Mouse (Mus musculus) midbrain, embryonic 11.5 days (tissue): ENCODE measurements around the gene Fam171a1. TPM values are rescaled to one million over a fixed set of nuclear protein-coding genes. Genes with fewer than 3 reads are reported as not detected.
A peak's percentile ranks its signal among the peaks of the same experiment; 100 is the strongest.

Experiments used
- ATAC-seq: fragments of 200-750 bp; cut with Nextera tagmentation; 2 replicates; pipeline ENCODE4 v1.8.0; 2017; ENCODE audit warnings: moderate TSS enrichment, moderate library complexity; ENCODE audit not compliant: low FRiP score
- DNase-seq: peaks from one replicate; pipeline ENCODE4 v3.0.0; 2015; ENCODE audit warnings: low spot score; ENCODE audit errors: missing footprints
- H3K27ac ChIP-seq: fragments of 300-500 bp; sonication (generic); 2 replicates; pipeline ENCODE4 v1.5.1; 2014; ENCODE audit warnings: low read depth, low read length
- H3K27me3 ChIP-seq: fragments of 300-500 bp; sonication (generic); 2 replicates; pipeline ENCODE4 v1.6.1; 2014; ENCODE audit warnings: mild to moderate bottlenecking, low read length, moderate library complexity, mixed read lengths; ENCODE audit not compliant: control insufficient read depth, insufficient read depth
- H3K36me3 ChIP-seq: fragments of 300-500 bp; sonication (generic); 2 replicates; pipeline ENCODE4 v1.6.1; 2014; ENCODE audit warnings: mild to moderate bottlenecking, low read length, moderate library complexity, mixed read lengths; ENCODE audit not compliant: control insufficient read depth, insufficient read depth
- H3K4me1 ChIP-seq: fragments of 300-500 bp; sonication (generic); 2 replicates; pipeline ENCODE4 v1.6.1; 2014; ENCODE audit warnings: low read length; ENCODE audit not compliant: control insufficient read depth, insufficient read depth
- H3K4me2 ChIP-seq: fragments of 300-500 bp; sonication (generic); 2 replicates; pipeline ENCODE4 v1.6.1; 2014; ENCODE audit warnings: mild to moderate bottlenecking, moderate library complexity
- H3K4me3 ChIP-seq: fragments of 300-500 bp; sonication (generic); 2 replicates; pipeline ENCODE4 v1.5.1; 2014; ENCODE audit warnings: low read depth, low read length
- H3K9ac ChIP-seq: fragments of 300-500 bp; sonication (generic); 2 replicates; pipeline ENCODE4 v1.6.1; 2014; ENCODE audit warnings: low read length
- H3K9me3 ChIP-seq: fragments of 300-500 bp; sonication (generic); 2 replicates; pipeline ENCODE4 v1.6.1; 2016; ENCODE audit warnings: low read length; ENCODE audit not compliant: control insufficient read depth
- WGBS: fragments of 180-500 bp; shearing (Covaris S2); extraction: QIAGEN DNeasy Blood & Tissue Kit; methylation state at CpG from one replicate; pipeline ENCODE4 v1.1.7; 2014; 5-methylcytosine and 5-hydroxymethylcytosine counted together
- polyA plus RNA-seq: library from polyadenylated mRNA; unstranded; fragments of >200 nt; fragmentation: Nextera tagmentation; extraction: Ambion mirVana; gene quantifications from 2 replicates; pipeline ENCODE4 v1.2.1, GENCODE M21; 2014

Gene Fam171a1
- polyA plus RNA-seq, 1 experiment from 2014 or later = 45.8 TPM

DNA sequence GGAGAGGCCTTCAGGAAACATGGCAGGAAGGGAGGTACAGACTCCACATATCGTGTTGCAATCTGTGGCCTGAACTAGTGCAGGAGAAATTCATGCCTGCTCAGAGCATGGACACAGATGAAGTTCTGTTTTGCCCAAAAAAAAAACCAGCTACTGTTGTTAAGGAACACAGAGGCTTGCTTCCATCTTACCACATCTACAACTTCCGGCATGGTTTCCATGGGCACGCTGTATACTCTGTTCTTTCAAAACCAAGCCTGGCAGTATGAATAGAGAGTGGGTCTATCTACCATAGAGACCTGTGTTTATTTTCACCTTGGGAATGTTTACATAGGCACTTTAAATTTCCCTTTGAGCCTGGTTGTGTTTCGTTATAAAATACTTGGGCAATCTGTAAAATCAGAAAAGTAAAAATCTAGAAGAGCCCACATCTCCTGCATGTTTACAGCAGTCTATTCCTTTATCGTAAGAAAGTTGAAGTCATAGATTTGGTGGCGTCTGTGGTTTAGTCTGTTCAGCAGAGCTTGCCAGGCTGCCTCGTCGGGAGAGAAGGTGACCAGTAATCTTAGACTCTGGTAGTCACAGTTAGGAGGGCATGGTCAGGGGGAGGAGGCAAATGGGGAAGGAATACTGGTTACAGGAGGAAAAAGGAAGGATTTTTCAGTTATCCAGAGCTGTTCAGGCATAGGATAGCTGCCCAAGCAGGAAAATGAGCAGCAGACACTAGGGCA, 44.8 kb downstream of the Fam171a1 start:
- Histone ChIP-seq H3K36me3 (no peaks in the 10 kb centered on the region), H3K9me3 (no peaks in the 10 kb centered on the region), H3K4me3 (no peak overlapping the region), H3K4me2 (no peak overlapping the region), H3K9ac (no peak overlapping the region), H3K27ac (no peak overlapping the region), H3K27me3 (no peaks in the 10 kb centered on the region), H3K4me1 (no peaks in the 10 kb centered on the region)
- DNase-seq (no peak), ATAC-seq (no peak)
- WGBS = 83% methylated on average over 8 of the region's 8 CpGs

GRCm38 (mm10) chr2:3161578-3161977, 47.6 kb downstream of the Fam171a1 start:
- no peaks in the 10 kb centered on the region for H3K9me3 ChIP-seq
- DNase-seq = no peak
- H3K4me2 ChIP-seq = no peak overlapping the region
- ATAC-seq = no peak
- no peaks in the 10 kb centered on the region for H3K27me3 ChIP-seq
- no peak overlapping the region for H3K4me3 ChIP-seq
- H3K27ac ChIP-seq = no peak overlapping the region
- no peaks in the 10 kb centered on the region for H3K36me3 ChIP-seq
- WGBS = 74% methylated on average over 1 of the region's 1 CpGs
- H3K9ac ChIP-seq = no peak overlapping the region
- 0 out of 2 replicates have a peak, but pooled peaks cover 2% of the 10 kb centered on the region for H3K4me1 ChIP-seq

GRCm38 (mm10) chr2:3163501-3164076, 49.6 kb downstream of the Fam171a1 start:
- no peak overlapping the region for H3K9ac ChIP-seq
- H3K4me3 ChIP-seq = no peak overlapping the region
- H3K27me3 ChIP-seq = no peaks in the 10 kb centered on the region
- DNase-seq (no peak), ATAC-seq (no peak)
- H3K27ac ChIP-seq = no peak overlapping the region
- no peak overlapping the region for H3K4me2 ChIP-seq
- no peaks in the 10 kb centered on the region for H3K36me3 ChIP-seq
- no peaks in the 10 kb centered on the region for H3K9me3 ChIP-seq
- WGBS = 90% methylated on average over 9 of the region's 9 CpGs
- 0 out of 2 replicates have a peak, but pooled peaks cover 2% of the 10 kb centered on the region for H3K4me1 ChIP-seq

GRCm38 (mm10) chr2:3165037-3165600, 51.1 kb downstream of the Fam171a1 start:
- Histone ChIP-seq H3K4me2 (no peak overlapping the region), H3K4me3 (no peak overlapping the region), H3K36me3 (no peaks in the 10 kb centered on the region), H3K27ac (no peak overlapping the region), H3K9me3 (no peaks in the 10 kb centered on the region), H3K4me1 (peaks cover 2% of the 10 kb centered on the region; the same call in 1 of the 2 replicates), H3K9ac (no peak overlapping the region), H3K27me3 (no peaks in the 10 kb centered on the region)
- no peak for ATAC-seq
- no peak for DNase-seq
- WGBS = 79% methylated on average over 8 of the region's 8 CpGs

DNA sequence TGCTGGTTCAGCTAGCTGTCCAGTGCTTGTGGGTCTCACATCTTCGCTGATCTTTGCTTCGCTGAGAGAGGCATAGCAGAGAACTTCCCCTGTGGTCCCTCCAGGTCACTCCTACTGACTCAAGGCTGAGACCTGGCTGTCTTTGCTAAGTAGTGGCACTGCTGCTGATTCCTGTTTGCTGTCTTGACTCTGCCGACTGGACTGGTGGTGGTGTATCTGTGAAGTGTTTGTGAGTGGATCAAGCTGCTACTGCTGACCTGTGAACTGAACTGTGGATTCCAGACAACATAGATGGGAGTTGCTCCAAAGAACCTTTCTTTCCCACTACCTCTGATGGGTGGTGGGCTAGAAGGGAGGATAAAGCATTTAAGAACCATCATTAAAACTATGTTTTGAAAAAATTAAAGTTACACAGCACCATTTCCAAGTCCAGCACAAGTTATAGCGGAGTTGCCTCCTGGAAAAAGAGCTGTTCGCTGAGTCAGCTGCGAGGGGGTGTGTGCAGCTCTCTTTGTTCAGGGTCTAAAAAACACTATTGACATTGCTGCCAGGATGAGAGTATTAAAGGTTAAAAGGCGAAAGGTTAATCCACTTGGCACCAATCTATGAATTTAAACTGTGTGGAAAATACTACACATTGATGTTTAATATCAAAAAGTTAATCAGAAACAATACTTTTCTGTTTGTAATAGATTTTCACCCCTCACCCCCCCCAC, 52.0 kb downstream of the Fam171a1 start:
- H3K9ac ChIP-seq = no peak overlapping the region
- ATAC-seq (peak; percentile 23; the same call in 1 of the 2 replicates), DNase-seq (no peak)
- no peak overlapping the region for H3K4me3 ChIP-seq
- WGBS = 69% methylated on average over 7 of the region's 7 CpGs
- H3K27me3 ChIP-seq = no peaks in the 10 kb centered on the region
- H3K9me3 ChIP-seq = no peaks in the 10 kb centered on the region
- peaks cover 2% of the 10 kb centered on the region; the same call in 1 of the 2 replicates for H3K4me1 ChIP-seq
- no peak overlapping the region for H3K4me2 ChIP-seq
- H3K27ac ChIP-seq = no peak overlapping the region
- H3K36me3 ChIP-seq = no peaks in the 10 kb centered on the region

GRCm38 (mm10) chr2:3168719-3169402, 54.8 kb downstream of the Fam171a1 start:
- no peaks in the 10 kb centered on the region for H3K9me3 ChIP-seq
- peaks cover 2% of the 10 kb centered on the region; the same call in 1 of the 2 replicates for H3K4me1 ChIP-seq
- WGBS = 84% methylated on average over 14 of the region's 14 CpGs
- ATAC-seq = 0 out of 2 replicates have a peak, but pooled peaks have one; percentile 41
- H3K9ac ChIP-seq = no peak overlapping the region
- no peak overlapping the region for H3K4me2 ChIP-seq
- DNase-seq = no peak
- H3K36me3 ChIP-seq = no peaks in the 10 kb centered on the region
- H3K27me3 ChIP-seq = no peaks in the 10 kb centered on the region
- no peak overlapping the region for H3K4me3 ChIP-seq
- no peak overlapping the region for H3K27ac ChIP-seq

DNA sequence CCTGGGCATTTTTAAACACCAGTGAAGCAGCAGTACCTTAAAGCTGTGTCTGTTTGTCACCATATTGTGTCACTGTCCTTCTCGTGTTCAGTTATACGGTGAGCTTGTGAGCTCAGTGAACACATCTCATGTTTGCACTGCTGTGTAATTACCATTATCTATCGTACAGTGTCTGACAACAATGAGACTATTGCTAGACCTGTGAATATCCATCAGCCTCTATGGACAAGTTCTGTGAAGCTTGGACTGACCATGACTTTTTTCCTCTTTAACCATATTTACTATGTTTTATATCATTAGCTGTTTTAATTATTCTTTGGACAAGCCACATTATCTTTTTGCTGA, 55.4 kb downstream of the Fam171a1 start:
- DNase-seq = no peak
- Histone ChIP-seq H3K4me1 (peaks cover 2% of the 10 kb centered on the region; the same call in 1 of the 2 replicates), H3K4me3 (no peak overlapping the region), H3K9ac (no peak overlapping the region), H3K27me3 (no peaks in the 10 kb centered on the region), H3K4me2 (no peak overlapping the region), H3K36me3 (no peaks in the 10 kb centered on the region), H3K27ac (no peak overlapping the region), H3K9me3 (no peaks in the 10 kb centered on the region)
- 87% methylated on average over 3 of the region's 3 CpGs for WGBS
- ATAC-seq = no peak

DNA sequence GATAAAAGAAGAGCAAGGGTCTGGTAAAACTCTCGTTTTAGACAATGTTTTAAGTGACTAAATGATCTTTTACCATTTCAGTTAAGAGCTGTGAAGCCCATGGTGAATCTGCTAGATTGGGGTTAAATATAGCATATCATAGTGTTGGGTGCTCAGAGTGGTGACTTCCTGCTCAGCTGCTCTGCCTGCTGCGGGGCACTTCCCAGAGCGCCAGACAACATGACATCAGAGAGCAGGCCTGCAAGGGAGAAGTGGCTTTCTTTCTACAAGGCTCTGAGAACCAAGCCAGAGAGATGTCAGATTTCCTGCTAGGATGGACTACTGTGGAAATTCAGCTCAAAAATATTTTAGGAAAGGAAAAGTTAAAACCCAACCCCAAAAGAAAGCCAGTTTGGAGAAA, 57.8 kb downstream of the Fam171a1 start:
- H3K4me3 ChIP-seq = no peak overlapping the region
- H3K9ac ChIP-seq = no peak overlapping the region
- DNase-seq (no peak), ATAC-seq (no peak)
- H3K9me3 ChIP-seq = no peaks in the 10 kb centered on the region
- H3K4me2 ChIP-seq = no peak overlapping the region
- WGBS = 81% methylated on average over 3 of the region's 3 CpGs
- no peaks in the 10 kb centered on the region for H3K36me3 ChIP-seq
- H3K27me3 ChIP-seq = no peaks in the 10 kb centered on the region
- no peak overlapping the region for H3K27ac ChIP-seq
- H3K4me1 ChIP-seq = no peaks in the 10 kb centered on the region; the same call in 1 of the 2 replicates
